Mouse (Mus musculus) embryonic fibroblast, embryonic 13.5 days (primary cell): ENCODE results near the gene Morf4l1. TPM values are rescaled to one million over a fixed set of nuclear protein-coding genes. Genes with fewer than 3 reads are reported as not detected.

ENCODE experiments used
- H3K27ac ChIP-seq: 2 replicates; pipeline ENCODE4 v1.5.1; 2012; ENCODE audit warnings: low read length, control low read depth, inconsistent platforms; ENCODE audit not compliant: insufficient read depth
- H3K4me1 ChIP-seq: 2 replicates; pipeline ENCODE4 v1.6.1; 2011; ENCODE audit warnings: low read length; ENCODE audit not compliant: control insufficient read depth, insufficient read depth
- H3K4me3 ChIP-seq: 2 replicates; pipeline ENCODE4 v1.5.1; 2011; ENCODE audit warnings: mild to moderate bottlenecking, control low read depth, low read length; ENCODE audit not compliant: insufficient read depth
- CTCF ChIP-seq: IDR thresholded peaks from 2 replicates; pipeline ENCODE4 v1.5.1; 2011; ENCODE audit warnings: mild to moderate bottlenecking, control low read depth, low read length, moderate library complexity, borderline replicate concordance; ENCODE audit not compliant: insufficient read depth
- POLR2A ChIP-seq: IDR thresholded peaks from 2 replicates; pipeline ENCODE4 v1.6.1; 2011; ENCODE audit warnings: low read depth, mild to moderate bottlenecking, control low read depth, low read length, moderate library complexity
- polyA plus RNA-seq: library from polyadenylated mRNA; stranded (reverse); fragments of >200 nt; gene quantifications from 2 replicates; pipeline ENCODE4 v1.2.4, GENCODE M21; 2011; ENCODE audit warnings: low read depth; ENCODE audit not compliant: missing spikeins, insufficient read length

Morf4l1 gene
- 546 and 660 TPM in 2 replicates for polyA plus RNA-seq

DNA sequence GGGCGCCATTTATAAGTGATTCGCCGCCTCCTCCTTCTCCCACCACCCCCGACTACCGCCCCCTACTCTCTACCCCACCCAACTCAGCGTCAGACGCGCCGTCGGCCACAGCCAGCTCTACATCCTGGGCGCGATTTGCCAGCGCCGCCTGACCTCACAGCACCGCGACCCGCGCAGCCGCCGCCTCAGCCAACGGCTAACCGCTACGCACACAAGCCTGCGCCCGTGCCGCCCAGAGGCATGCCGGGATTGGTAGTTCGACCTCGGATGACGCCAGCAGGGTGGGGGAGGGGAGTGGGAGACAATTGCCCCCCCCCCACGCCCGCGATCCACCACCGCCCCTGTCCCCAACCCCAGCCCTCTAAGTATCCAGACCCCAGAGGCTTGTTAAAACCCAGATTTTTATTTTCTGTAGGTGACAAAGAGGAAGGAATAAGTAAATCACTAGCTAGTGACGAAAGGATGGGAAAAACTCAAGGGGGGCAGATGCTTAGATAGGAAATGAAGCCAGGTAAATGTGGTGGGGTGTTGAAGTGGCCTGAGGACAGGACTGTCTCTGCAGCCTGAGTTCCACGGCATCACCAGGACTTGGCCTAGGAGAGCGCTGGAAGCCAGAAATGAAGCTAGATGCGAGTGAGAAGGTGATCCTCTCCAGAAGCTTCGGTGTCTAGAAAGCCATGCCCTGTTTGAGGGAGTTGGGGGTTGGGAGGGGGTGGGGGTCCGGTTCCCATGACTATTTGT lies at the start of gene Morf4l1:
TSS of gene Morf4l1 (minus strand) at position 208 of the 741 bp plus-strand sequence.
- peak; percentile 37 for TF ChIP-seq POLR2A
- TF ChIP-seq CTCF, result no peak

GRCm38 (mm10) chr9:90163749-90164095 lies 49.1 kb upstream of the Morf4l1 start:
- no peak for TF ChIP-seq POLR2A
- Histone ChIP-seq H3K4me1 (no peaks in the 10 kb centered on the region), H3K27ac (no peak overlapping the region), H3K4me3 (peak overlapping the region; percentile 56)

More for the DNA sequence above, at the start of gene Morf4l1:
- peak within 1 kb of the TSS; percentile 99 for H3K27ac ChIP-seq
- peaks cover 2% of the 10 kb centered on the region; the same call in 1 of the 2 replicates for H3K4me1 ChIP-seq
- peak within 1 kb of the TSS; percentile 90 for H3K4me3 ChIP-seq

GRCm38 (mm10) chr9:90162926-90163748 lies 48.6 kb upstream of the Morf4l1 start, which contains the start of gene Adamts7:
TSS of gene Adamts7 (plus strand) at chr9:90163069.
- H3K4me3 ChIP-seq, result peak within 1 kb of the TSS; percentile 56
- no peak for TF ChIP-seq CTCF
- TF ChIP-seq POLR2A, result no peak
- H3K27ac ChIP-seq, result no peak within 1 kb of the TSS
- no peaks in the 10 kb centered on the region for H3K4me1 ChIP-seq

- peak overlapping the region; percentile 32 for H3K4me3 ChIP-seq
- no peak overlapping the region for H3K27ac ChIP-seq
- peak; percentile 26; the same call in 1 of the 2 replicates for TF ChIP-seq CTCF
- TF ChIP-seq POLR2A, result no peak; the same call in 1 of the 2 replicates
- H3K4me1 ChIP-seq, result no peaks in the 10 kb centered on the region
Observed at GRCm38 (mm10) chr9:90162243-90162925, 47.8 kb upstream of the Morf4l1 start.

- TF ChIP-seq POLR2A (no peak), CTCF (no peak)
- H3K4me3 ChIP-seq, result no peak overlapping the region
Observed at GRCm38 (mm10) chr9:90146869-90147268, 32.3 kb upstream of the Morf4l1 start.

DNA sequence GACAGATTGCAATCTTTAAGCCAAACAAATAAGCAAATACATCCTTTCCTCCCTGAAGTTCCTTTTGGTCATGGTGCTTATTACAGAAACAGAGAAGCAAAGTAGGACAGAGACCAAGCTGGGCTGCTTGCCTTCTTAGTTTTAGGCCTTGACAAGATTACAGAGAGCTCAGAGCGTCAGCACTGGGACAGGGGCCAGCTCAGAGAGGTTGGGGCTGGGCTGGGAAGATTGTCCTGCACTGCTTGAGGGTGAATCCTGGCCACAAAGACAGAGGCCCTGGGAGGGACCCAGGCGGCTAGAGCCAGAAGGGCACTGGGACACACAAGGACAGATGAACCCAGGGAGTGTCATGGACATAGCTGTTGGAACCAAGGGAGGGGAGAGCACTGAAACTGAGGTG lies 31.2 kb upstream of the Morf4l1 start:
- no peaks in the 10 kb centered on the region for H3K4me1 ChIP-seq
- no peak for TF ChIP-seq POLR2A
- no peak for TF ChIP-seq CTCF
- no peak overlapping the region for H3K27ac ChIP-seq
- no peak overlapping the region for H3K4me3 ChIP-seq

More at GRCm38 (mm10) chr9:90146869-90147268, 32.3 kb upstream of the Morf4l1 start:
- no peak overlapping the region for H3K27ac ChIP-seq
- no peaks in the 10 kb centered on the region for H3K4me1 ChIP-seq

- no peak overlapping the region for H3K4me3 ChIP-seq
- no peak for TF ChIP-seq CTCF
- TF ChIP-seq POLR2A, result no peak
- H3K27ac ChIP-seq, result no peak overlapping the region
- no peaks in the 10 kb centered on the region for H3K4me1 ChIP-seq
Observed at GRCm38 (mm10) chr9:90136678-90136965, 22.0 kb upstream of the Morf4l1 start.

- no peak overlapping the region for H3K4me3 ChIP-seq
- no peak overlapping the region for H3K27ac ChIP-seq
- TF ChIP-seq POLR2A (no peak), CTCF (no peak)
- no peaks in the 10 kb centered on the region for H3K4me1 ChIP-seq
Observed at GRCm38 (mm10) chr9:90135963-90136677, 21.5 kb upstream of the Morf4l1 start.

DNA sequence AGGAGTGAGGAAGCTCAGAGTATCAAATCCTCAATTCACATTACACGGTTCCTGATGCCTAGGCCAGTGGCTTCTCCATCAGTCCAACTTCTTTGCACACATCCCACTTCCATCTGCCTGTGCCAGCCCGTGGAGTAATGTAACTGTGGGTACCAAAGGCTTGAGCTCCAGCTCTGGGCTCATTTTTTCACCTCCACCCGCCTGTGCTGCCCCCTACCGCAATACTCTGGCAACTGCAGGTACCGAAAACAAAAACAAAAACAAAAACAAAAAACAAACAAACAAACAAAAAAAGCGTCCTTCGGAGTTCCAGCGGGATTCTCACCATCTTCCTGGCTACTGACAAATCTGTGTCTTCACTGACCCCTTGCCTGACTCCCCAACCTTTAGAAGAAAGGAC lies 20.9 kb upstream of the Morf4l1 start:
- TF ChIP-seq POLR2A (no peak), CTCF (no peak)
- no peak overlapping the region for H3K27ac ChIP-seq
- no peak overlapping the region for H3K4me3 ChIP-seq
- no peaks in the 10 kb centered on the region for H3K4me1 ChIP-seq
